Comparison of ENCODE assay signal across 25 mouse cellular contexts in the genomic region with DNA sequence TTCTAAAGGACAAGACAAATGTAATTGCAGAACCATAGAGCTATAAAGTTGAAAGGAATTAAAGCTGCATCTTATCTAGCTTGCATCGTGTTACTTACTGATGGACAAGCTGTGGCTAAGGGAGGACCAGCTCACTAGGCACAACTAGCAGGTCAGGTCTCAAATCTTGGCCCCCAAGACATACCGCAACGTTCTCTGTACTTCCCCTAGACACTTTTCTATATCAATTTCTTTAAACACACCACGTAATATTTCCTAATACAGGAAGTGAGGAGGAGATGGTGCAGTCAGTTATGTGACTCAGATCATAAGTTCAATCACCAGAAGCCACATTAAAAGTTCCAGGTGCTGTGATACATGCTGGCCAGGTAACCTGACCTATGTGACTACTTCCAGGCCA.
"Had no signal": no experiment of that assay in that cellular context is flagged by ENCODE, and none has a peak within 500 bp of the region (broad histone marks: within the 10 kb centered on the region; RNA-seq: fewer than 3 reads in every experiment).

No protein-coding gene starts in this region.

- ATAC-seq: inflammation-experienced regulatory T-cells, adult 6 months; intestine, embryonic 15.5 days; intestine, postnatal 0 days had no signal

- H3K9me3 ChIP-seq: heart, embryonic 13.5 days; heart, embryonic 15.5 days; hindbrain, embryonic 13.5 days; hindbrain, embryonic 15.5 days; intestine, embryonic 15.5 days; limb, embryonic 10.5 days; limb, embryonic 12.5 days; liver, embryonic 13.5 days; liver, embryonic 15.5 days had no signal

- H3K9ac ChIP-seq: heart, embryonic 13.5 days; heart, embryonic 15.5 days; hindbrain, embryonic 13.5 days; hindbrain, embryonic 15.5 days; intestine, embryonic 15.5 days; limb, embryonic 12.5 days; liver, embryonic 13.5 days; liver, embryonic 15.5 days had no signal

- DNase-seq: gastrocnemius, postnatal 14 days; heart, adult 11 months; heart, adult 2 months; heart, postnatal 14 days; heart, postnatal 36 days; kidney, adult 18-20 months; kidney, adult 8-10 months; kidney, postnatal 10 days; kidney, postnatal 25 days; kidney, postnatal 4 days; layer of hippocampus, adult 9-11 months; liver; liver, embryonic 13.5 days had no signal

- H3K27me3 ChIP-seq: heart, embryonic 13.5 days; heart, embryonic 15.5 days; hindbrain, embryonic 13.5 days; hindbrain, embryonic 15.5 days; intestine, embryonic 15.5 days; limb, embryonic 12.5 days; liver, embryonic 13.5 days; liver, embryonic 15.5 days had no signal

- H3K4me2 ChIP-seq: heart, embryonic 11.5 days; heart, embryonic 13.5 days; heart, embryonic 15.5 days; hindbrain, embryonic 13.5 days; hindbrain, embryonic 15.5 days; intestine, embryonic 15.5 days; limb, embryonic 12.5 days; liver, embryonic 11.5 days; liver, embryonic 13.5 days; liver, embryonic 15.5 days had no signal

- H3K36me3 ChIP-seq: heart, embryonic 13.5 days; heart, embryonic 15.5 days; hindbrain, embryonic 13.5 days; hindbrain, embryonic 15.5 days; intestine, embryonic 15.5 days; limb, embryonic 10.5 days; limb, embryonic 12.5 days; liver, embryonic 13.5 days; liver, embryonic 15.5 days had no signal

- H3K27ac ChIP-seq: heart, adult 2 months; heart, embryonic 13.5 days; heart, embryonic 15.5 days; hindbrain, embryonic 13.5 days; hindbrain, embryonic 15.5 days; intestine, embryonic 15.5 days; limb, embryonic 10.5 days; limb, embryonic 12.5 days; liver, embryonic 13.5 days; liver, embryonic 15.5 days had no signal

- H3K4me3 ChIP-seq: heart, adult 2 months; heart, embryonic 13.5 days; heart, embryonic 15.5 days; hindbrain, embryonic 13.5 days; hindbrain, embryonic 15.5 days; intestine, embryonic 15.5 days; limb, embryonic 10.5 days; limb, embryonic 12.5 days; liver, embryonic 13.5 days; liver, embryonic 15.5 days had no signal

- H3K4me1 ChIP-seq: heart, embryonic 15.5 days; intestine, embryonic 15.5 days; limb, embryonic 10.5 days; limb, embryonic 12.5 days; liver, embryonic 13.5 days; liver, embryonic 15.5 days had no signal
